Mouse (Mus musculus) layer of hippocampus, adult 11-12 months (tissue): ENCODE data around the gene Brca2.

Source experiments
- DNase-seq: peaks from one replicate; pipeline ENCODE4 v3.0.0; 2022; ENCODE audit warnings: low spot score

The Brca2 gene

DNA sequence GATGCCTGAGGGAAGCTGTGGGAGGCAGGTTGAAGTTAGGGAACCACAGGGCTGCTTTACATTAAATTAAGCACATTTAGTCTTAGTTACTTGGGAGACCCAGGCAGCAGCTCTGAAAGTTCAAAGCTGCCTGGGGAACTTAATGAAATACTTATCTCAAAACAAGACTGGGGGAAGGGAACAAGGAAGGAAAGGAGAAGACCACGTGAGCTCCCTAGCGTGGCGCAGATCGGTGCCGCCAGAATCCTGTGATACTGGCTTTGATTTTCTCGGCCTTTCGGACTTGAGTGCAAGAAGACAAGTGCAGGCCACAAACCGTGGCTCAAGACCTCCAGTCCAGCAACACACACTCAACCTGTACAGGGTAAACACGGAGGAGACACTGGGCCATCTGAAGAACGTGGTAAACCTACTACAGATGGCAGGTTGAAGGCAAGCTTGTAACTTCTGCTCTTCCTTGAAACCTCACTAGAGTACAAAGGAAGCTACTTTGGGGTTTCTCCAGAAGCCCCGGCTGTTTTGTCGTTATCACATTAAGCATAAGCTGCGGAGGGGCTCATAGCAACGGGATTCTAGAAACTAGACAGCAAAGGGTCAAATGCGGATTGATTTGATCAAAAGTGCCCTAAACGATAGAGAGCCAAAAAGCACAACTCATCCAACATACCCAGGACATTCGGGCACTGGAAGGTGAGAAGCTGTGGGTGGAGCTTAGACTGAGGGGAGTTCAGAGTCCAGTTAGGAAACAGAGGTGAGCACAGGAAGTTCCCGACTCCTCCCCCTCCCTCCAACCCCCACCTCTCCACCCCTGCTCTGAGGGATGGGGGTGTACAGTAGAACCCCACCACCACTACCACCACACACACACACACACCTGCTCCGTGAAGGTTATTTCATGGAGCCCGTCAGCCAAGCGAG is 76.0 kb downstream of the Brca2 start:
- no peak for DNase-seq

GRCm38 (mm10) chr5:150599301-150600294 is 77.2 kb downstream of the Brca2 start:
- DNase-seq, result no peak

DNA sequence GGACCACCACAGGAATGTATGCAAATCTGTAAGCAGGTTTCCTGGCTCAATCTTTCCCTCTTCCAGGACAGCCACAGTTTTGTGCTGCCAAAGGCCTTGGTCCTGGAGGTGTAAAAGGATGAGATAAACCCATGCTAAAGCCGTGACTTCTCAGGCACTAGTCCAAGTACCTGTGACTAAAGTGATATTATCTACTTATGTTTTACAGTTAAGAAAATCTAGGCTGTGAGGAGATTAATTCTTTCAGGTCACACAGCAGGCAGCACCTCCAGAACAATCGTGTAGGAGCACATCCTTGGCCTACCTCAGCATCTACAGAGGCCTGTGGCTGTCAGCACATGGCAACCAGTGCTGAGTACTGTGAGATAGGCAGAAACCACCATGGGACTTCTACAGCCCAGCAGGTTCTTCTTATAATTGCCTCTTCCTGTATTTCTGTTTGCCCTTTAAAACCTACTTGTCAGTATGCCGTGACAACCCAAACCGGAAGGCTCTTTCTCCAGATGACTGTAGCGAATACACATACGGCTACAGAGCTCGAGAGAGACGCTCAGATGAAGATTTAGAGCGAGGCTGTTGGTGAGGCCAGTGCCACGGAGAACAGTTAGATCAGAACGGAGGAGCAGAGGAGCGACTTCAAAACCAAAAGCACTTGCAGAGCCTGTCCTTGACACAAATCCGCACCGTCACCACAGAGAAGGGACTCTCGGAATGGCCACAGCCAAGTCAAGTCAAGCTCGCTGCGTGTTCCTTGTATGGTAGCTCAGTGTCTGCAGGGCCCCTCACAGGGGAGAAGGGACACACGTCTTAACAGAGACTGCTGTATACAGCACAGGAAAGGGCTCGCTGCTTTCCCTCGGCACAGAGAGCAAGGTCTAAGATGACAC is 78.4 kb downstream of the Brca2 start:
- DNase-seq, result no peak

GRCm38 (mm10) chr5:150601441-150602230 is 79.2 kb downstream of the Brca2 start:
- no peak for DNase-seq

GRCm38 (mm10) chr5:150606131-150606530 is 83.7 kb downstream of the Brca2 start:
- no peak for DNase-seq

DNA sequence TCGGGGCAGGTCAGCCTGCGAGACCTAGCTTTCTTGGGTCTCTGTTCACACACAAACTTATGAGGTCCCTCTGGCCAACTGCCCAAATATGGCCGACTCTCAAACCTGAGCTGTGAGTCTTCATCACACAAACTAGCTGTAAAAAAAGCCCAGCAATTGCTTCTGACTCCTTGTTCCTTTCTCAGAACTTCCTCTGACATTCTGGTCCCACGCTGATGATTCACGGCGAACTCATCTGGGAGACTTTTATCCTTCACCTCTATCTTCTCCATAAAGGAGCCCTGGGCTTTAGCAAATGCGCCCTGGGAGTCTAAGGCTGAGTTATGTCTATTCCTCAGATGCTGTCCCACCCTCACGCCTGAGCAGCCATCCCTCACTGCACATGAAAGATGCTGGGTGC is 85.2 kb downstream of the Brca2 start:
- no peak for DNase-seq

DNA sequence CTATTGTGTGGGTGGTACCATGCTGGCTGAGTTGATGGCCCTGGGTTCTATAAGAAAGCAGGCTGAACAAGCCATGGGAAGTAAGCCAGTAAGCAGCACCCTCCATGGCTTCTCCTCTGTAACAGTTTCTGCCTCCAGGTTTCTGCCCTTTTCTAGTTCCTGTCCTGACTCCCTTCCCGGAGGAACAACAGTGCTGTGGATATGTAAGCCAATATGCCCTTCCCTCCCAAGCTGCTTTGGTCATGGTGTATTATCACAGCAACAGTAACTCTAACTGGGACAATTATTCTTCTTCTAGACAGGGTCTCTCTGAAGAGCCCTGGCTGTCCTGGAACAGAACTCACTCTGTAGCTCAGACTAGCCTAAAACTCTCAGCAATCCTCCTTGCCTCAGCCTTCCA is 88.7 kb downstream of the Brca2 start:
- no peak for DNase-seq

- DNase-seq, result no peak
Measured at GRCm38 (mm10) chr5:150611697-150612096, 89.3 kb downstream of the Brca2 start.

DNA sequence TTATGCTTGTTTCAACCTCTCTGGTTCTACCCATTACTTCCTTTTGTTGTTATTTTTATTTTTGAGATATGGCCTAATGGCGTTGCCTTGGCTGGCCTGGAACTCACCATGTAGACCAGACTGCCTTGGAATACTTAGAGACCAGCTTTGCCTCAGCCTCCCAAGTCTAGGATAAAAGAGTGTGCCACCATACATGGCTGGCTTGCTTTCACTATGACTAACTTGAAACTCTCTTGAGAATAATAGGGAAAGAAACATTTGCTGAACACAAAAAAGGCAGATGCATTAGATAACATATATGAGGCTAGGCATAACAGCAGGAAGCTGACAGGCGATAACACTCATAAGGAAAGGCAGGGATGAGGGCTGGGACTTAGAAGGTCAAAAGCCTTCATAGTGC is 91.6 kb downstream of the Brca2 start:
- DNase-seq, result no peak

GRCm38 (mm10) chr5:150616216-150616615 is 93.8 kb downstream of the Brca2 start:
- no peak for DNase-seq

DNA sequence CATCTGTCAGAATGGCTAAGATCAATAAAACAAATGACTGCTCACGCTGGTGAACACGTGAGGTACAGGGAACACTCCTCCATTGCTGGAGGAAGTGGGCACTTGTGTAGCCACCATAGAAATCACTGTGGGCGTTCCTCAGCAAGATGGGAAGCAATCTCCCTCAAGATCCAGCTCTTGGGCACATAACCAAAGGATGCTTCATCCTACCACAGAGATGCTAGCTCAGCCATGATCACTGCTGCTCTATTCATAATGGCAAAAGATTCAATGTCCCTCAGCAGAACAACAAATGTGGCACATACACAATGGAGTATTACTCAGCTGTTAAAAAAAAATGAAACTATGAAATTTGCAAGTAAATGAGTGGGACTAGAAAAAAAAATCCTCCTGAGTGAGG is 94.3 kb downstream of the Brca2 start:
- no peak for DNase-seq

DNA sequence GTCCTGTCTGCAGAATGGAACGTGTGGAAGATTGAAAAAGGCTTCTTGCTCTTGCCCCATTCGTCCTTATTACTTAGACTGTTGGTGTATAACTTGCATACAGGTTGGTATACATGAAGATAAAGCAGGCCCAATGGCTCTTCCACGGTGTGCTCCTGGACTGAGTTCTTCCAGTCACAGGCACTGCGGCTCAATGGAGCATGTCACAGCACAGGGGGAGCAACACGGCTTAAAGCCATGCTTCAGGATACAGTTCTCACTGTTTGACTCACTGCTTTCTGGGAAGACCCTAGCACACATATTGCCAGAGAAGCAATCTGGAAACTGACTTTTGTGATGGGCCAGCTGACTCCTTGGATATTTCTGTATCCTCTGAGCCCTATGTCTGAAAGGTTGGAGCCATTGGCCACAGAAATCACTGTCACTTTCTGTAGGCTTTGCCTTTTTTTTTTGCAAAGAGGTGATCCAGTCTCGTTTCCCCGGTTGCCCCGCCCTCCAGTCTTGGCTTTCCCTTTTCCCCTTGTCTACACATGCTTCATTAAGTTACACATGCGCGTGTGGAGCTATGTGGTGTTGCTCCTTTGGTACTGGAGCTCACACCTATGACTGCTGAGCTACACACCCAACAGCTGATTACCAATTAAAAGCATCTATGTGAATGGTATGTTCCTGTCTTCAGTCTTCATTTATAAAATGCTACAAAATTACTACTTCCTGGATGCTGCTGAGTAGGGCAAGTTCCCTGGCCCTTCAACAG is 96.3 kb downstream of the Brca2 start:
- DNase-seq, result no peak
